Mouse (Mus musculus): ENCODE data around the gene Rubcn.

DNA sequence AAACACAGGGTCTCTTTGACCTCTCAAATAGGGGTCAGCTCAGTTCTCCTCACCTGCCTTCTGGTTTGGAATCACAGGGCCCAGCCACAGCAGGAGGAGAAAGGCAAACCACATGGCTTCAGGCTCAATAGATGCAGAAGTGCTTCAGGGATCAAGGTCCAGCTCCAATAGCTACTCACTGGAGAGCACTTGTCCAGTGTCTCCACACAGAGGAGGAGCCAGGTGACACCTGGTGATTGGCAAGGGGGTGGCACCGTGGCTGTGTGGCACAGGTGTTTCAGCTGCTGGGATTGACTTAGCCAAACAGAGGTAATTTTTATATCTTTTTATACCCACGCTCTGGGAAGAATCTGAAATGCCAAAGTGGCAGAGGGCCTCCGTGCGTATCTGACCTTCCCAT lies 67.2 kb downstream of the Rubcn start, which contains the start of gene Smbd1:
- TF ChIP-seq CTCF (IDR thresholded peaks at IDR 0.05; ENCODE audit: insufficient read depth, low read length) = no peak
- TF ChIP-seq POLR2A (IDR thresholded peaks at IDR 0.05; ENCODE audit: borderline replicate concordance, extremely low read depth, low read depth, low read length) = no peak
